Mouse (Mus musculus): ENCODE results near the gene Kyat1.
A peak's percentile ranks its signal among the peaks of the same experiment; 100 is the strongest.
"Not testable (repeated sequence)": the region's sequence is repeated elsewhere in the genome, so short reads cannot be mapped to it uniquely, and the experiment has no call there.

The Kyat1 gene

DNA sequence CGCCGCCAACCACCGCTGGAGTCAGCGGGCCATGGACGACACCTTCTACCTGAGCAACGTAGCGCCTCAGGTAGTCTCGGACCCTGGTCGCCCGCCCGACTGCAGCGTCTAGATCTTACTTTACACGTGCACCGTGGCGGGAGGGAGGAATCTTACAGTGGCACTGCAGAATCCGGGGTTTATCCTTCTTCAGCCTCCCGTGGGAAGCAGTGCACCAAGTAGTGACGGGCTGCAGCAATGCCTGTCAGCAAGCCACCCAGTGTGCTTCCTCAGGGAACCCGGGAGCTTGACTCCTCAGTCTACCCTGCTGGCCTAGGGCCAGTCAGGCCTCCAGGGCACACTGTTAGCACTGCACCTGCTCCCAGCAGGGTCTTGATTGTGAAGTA is 33.7 kb downstream of the Kyat1 start:
- DNase-seq (ENCODE audit: low read depth) = no peak

DNA sequence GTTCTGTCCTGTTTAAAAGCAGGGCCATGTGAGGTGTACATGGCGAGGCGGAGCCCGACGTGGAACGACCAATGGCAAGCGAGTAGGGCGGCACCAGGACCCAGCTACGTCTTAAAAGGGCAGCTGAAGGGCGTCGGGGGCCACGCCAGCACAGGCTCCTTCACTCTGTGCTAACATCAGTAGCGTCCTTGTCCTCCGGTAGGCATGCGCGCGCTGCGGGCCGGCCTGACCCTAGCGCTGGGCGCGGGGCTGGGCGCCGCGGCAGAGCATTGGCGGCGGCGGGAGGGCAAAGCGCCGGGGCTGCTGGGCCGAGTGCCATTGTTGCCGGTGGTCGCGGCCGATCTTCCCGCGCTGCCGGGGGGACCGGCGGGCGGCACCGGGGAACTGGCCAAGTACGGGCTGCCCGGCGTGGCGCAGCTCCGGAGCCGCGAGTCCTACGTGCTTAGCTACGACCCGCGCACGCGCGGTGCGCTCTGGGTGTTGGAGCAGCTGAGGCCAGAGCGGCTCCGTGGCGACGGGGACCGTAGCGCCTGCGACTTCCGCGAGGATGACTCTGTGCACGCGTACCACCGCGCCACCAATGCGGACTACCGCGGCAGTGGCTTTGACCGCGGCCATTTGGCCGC is 34.2 kb downstream of the Kyat1 start, which contains the start of gene Endog:
Endog (plus strand) TSS at position 123 of the 626 bp plus-strand sequence.
- DNase-seq (ENCODE audit: low read depth) = peak; percentile 71

DNA sequence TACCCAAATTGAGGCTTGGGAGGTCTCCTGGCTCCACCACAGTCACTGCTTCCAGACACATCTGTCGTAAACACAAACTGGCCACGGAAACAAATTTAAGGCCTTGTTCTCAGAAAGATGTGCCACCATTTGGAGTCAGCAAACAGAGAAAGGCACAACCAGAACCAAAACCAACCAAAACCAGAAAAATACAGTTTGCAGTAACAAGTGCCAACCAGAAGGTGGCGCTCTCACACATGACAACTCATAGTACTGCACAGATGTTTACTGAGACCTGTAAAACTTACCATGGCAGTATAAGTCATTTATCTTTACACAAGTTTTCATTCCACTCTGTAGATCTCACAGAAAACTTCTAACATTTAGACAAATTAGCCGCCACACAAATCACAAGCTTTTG is 39.0 kb downstream of the Kyat1 start:
- DNase-seq (ENCODE audit: low read depth) = no peak

DNA sequence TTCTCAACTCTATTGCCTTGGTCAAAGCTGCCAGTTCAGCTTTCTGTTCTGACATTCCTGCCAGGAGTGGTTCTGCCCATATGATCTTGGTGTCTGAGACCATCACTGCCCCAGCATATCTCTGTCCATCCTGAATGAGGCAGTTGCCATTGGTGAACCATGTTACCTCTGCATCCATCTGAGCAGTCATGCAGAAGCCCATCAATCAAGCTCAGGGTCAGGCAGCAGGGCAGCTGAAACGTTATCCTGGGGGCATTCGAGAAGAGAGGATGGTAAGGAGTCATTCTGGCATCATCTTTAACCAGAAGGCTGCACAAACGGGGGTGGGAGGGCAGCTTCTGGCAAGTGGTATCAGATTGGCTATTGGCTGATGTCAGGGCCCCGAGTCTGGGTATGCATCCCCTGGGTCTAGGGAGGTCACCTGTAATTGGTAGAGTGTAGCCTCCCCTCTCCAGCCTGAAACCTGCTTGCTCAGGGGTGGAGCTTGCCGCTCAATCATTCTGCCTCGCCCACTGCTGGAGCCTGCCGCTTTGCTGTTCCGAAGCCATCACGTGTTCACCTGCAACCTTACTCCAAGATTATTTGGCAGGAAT is 41.2 kb downstream of the Kyat1 start:
- no peak for DNase-seq (ENCODE audit: low read depth)

DNA sequence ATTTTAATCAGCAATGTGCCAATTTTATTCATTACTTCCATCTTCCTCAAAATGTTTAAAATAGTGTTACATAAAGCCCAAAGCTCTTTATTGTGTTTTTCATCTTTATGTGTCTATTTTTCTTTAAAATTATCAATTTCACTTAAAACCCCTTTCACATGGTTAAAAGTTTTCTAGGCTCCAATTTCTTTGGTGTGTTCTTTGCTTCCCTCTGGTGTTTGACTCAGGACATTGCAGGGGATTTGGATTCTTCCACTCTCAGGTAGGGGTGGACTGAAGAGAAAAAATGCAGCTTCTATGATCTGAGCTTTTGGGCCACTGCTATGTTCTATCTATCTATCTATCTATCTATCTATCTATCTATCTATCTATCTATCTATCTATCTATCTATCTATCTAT is 43.8 kb downstream of the Kyat1 start:
- DNase-seq (ENCODE audit: low read depth) = no peak

DNA sequence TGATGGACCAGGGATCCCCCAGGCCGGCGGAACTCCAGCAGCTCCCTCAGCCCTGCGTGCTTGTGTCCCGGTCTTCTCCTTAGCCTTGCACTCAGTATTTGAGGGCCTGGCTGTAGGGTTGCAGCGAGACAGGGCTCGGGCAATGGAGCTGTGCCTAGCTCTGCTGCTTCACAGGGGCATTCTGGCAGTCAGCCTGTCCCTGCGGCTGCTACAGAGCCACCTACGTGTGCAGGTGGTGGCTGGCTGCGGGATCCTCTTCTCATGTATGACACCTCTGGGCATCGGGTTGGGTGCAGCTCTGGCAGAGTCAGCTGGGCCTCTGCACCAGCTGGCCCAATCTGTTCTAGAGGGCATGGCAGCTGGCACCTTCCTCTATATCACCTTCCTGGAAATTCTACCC is 45.8 kb downstream of the Kyat1 start:
- DNase-seq (ENCODE audit: low read depth) = not testable (repeated sequence)

DNA sequence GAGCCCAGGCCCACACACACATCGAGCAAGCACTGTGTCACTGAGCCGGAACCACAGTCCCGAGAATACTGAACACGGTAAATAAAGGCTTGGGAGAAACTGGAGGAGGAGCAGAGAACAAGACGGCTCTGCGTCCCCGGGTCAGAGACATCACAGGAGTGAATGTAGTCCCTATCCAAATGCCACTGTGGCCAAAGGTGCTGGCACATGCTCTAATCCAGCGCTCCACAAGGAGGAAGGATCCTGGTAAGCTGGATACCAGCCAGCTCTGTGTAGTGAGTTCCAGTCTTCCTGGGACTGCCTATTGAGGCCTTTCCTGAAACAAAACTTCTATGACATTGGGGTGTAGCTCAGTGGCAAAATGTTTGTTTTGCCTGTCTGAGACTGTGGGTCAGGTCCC is 53.0 kb downstream of the Kyat1 start:
- no peak for DNase-seq (ENCODE audit: low read depth)

DNA sequence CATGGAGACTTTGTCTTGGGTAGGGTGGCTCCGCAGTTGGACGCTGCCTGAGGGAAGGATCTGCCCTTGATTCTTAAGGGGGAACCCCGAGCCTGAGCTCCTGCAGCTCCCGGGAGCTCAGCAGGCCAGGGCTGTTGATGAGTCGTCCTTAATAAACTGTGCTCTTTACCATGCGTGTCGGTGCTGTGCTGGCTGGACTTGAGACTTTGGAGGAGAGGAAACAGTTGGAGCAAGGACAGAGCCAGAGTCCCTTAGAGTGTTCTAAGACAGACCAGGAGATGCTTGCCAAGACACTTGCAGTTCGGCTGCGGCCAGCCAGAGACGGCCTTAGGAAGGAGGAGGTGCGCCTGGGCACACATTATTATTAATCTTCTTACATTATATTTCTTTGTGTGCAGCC is 53.8 kb downstream of the Kyat1 start:
- DNase-seq (ENCODE audit: low read depth) = no peak

DNA sequence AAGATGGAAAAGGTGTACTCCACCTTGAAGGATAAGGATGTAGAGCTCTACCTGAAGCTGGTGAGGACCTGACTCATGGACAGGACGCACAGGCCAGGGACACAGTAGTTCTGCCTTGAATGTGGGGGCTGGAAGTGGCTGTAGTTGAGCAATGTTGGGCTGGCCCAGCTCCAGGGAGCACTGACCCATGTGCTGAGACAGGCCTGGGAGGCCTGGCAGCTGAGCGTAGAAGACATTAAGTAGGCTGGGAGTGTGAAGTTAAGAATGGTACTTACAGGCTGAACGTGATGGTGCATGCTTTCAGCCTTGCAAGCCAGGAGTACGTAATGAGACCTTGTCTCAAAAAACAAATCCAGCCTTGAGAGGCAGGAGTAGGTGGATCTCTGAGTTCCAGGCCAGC is 58.2 kb downstream of the Kyat1 start:
- DNase-seq (ENCODE audit: low read depth) = no peak

DNA sequence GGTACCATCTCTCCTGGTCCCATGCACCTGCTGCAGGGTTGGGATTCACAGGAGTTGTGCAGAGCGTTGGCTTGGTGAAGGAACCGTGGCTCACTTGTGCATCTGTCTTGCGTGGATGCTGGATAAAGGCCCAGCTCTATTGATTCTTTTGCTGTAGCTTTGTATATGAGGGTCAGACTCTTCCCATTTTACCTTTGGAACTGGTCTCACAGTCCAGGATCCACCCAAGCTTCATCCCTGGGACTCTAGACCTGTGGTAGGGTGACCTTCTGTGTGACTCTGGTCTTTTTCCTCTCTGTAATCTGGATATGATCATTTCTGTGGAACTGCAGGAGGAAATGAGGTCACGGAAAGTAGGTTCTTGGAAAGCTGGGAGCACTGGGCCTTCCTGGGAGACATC is 61.2 kb downstream of the Kyat1 start:
- DNase-seq (ENCODE audit: low read depth) = no peak

DNA sequence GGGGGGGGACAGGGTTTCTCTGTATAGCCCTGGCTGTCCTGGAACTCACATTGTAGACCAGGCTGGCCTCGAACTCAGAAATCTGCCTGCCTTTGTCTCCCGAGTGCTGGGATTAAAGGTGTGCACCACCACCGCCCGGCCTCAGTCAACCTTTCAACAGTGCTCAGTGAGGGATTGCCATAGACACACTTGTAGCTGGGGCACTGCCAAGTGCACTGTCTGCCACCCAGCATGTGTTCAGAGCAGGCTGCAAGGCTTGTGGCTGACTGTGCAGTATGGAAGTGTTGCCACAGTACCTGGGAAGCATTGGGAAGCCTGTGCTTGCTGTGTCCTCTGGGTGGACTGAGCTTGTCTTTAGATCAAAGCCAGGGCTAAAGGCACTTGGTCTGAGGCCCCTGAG is 65.6 kb downstream of the Kyat1 start:
- DNase-seq (ENCODE audit: low read depth) = not testable (repeated sequence)

DNA sequence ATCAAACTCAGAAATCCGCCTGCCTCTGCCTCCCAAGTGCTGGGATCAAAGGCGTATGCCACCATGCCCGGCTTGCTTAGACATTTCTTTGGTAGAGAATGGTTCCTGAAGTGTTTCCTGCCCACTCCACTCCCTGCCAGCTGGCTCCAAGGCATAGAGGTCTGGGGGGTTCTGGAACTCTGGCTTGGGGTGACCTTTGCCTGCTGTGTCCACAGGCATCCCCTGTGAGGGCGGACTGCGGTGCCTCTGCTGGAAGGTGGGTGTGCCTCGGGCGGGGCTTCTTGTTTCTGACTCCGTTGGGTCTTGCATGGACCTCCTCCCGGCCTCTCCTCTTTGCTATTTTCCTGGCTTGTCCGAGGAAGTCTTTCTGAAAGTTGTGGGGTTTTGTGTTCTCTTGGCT is 69.2 kb downstream of the Kyat1 start:
- no peak for DNase-seq (ENCODE audit: low read depth)
